Mouse (Mus musculus): ENCODE measurements around the gene Doc2b.

The Doc2b gene

GRCm38 (mm10) chr11:75792535-75792934 lies 3.3 kb downstream of the Doc2b start:
- no peak for DNase-seq

DNA sequence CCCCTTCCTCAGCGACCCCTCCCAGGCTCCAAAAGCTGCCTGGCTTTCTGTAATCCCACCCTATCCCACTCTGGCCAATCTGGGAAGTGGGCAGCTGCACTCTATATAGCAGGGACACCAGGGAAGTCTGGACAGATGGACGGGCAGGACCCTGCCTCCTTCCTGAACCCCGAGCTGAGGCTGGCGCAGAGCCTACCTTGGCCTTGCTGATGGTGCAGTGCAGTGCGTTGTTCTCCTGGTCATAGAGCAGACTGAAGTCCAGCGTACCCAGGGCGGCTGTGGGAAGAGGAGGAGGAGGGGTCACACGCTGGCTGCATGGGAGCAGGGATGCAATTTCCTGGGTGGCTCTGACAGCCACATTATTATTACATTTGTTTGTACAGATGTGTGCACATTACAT lies 10.0 kb downstream of the Doc2b start:
- DNase-seq: no peak

GRCm38 (mm10) chr11:75783799-75784198 lies 12.1 kb downstream of the Doc2b start:
- DNase-seq: no peak

DNA sequence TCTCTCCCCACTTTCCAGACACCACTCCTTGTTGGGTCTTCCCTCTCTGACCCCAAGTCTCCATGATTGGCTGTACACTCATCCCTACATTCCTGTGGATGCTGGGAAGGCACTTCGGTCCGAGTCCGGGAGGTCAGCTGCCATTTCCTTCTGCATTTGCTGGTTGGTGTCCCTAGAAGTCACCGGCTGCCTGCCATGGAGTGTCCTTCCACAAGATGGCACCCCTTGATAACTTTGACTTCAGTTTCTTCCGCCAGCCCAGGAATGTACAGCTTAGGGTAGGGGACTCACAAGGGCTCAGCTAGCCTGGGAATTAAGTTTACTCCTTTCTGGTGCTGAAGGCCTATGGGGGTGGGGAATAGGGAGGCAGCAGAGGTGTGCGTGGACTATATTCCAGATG lies 13.9 kb downstream of the Doc2b start:
- peak; percentile 61 for DNase-seq

GRCm38 (mm10) chr11:75775919-75776318 lies 19.9 kb downstream of the Doc2b start:
- no peak for DNase-seq

DNA sequence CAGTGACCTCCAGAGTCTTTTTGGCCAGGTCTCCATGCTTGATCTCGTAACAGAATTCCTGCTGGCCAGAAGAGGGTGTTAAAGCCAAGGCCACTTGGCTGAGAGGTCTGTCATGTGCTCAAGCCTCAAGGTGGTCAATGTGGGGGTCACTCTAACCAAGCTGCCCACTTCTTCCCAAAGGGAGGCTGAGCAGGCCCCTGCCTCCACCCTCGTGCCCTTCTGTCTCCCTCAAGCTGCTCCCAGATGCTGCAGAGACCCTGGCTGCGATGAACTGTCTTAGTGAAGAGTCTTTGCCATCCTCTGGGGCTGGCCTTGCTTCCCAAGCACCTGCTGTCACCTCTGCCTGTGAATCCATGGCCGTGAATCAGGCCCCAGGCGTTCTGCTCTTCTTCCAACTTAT lies 23.3 kb downstream of the Doc2b start:
- no peak for DNase-seq

GRCm38 (mm10) chr11:75769206-75769605 lies 26.6 kb downstream of the Doc2b start:
- DNase-seq: peak; percentile 84

- no peak for DNase-seq
These were observed 27.5 kb downstream of the Doc2b start for GRCm38 (mm10) chr11:75768091-75768989.

- no peak for DNase-seq
These were observed 28.8 kb downstream of the Doc2b start for GRCm38 (mm10) chr11:75767014-75767413.

DNA sequence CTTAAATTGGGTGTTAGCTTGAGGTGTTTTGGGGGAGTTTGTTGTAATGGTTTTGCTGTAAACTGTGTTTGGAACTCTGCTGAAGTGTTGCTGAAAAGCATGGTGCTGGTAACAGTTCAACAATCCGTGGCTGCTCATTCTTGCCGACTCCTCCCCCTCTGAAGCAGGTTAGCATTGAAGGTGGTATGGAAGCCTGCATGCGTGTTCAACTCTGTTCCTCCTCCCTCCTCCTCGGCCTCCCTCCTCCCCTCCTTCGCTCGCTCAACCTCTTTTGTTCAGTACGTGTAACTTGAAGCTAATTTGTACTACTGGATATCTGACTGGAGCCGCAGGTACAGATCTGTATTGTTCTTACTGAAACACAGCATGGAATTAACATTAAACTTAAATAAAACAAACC lies 30.7 kb downstream of the Doc2b start:
- DNase-seq: no peak

DNA sequence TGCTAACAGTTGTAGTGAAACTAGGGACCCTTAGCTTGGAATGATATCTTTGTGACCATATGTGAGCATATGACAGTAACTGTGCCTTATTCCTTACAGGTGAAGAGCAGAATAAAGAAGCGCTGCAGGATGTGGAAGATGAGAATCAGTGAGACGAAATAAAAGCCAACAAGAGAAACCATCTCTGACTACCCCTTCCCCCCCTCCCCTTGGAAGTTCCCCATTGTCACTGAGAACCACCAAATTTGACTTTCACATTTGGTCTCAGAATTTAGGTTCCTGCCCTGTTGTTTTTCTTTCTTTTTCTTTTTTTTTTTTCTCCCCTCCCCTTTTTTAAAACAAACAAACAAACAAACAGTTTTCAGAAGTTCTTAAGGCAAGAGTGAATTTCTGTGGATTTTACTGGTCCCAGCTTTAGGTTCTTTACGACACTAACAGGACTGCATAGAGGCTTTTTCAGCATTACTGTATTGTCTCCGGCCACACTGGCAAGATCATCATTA lies 31.3 kb downstream of the Doc2b start:
- no peak for DNase-seq

GRCm38 (mm10) chr11:75762708-75763107 lies 33.1 kb downstream of the Doc2b start:
- no peak for DNase-seq

DNA sequence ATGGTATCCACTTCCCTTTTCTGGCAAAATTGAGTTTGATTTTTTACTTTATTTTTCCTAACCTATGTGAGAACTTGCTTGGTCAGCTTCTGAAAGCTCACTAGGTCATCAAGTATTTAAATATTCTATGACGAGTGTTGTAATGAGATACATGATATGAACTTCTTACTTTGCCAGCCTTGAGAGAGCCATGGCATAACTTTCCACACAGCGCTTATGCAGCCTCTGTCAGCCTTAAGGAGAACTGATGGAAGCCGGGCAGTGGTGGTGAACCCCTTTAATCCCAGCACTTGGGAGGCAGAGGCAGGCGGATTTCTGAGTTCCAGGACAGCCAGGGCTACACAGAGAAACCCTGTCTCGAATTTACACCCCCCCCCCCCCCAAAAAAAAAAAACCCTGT lies 35.1 kb downstream of the Doc2b start:
- no peak for DNase-seq

- no peak for DNase-seq
These were observed 37.3 kb downstream of the Doc2b start for GRCm38 (mm10) chr11:75758553-75758952.

- DNase-seq: peak; percentile 37
These were observed 39.2 kb downstream of the Doc2b start for GRCm38 (mm10) chr11:75756687-75757086.

DNA sequence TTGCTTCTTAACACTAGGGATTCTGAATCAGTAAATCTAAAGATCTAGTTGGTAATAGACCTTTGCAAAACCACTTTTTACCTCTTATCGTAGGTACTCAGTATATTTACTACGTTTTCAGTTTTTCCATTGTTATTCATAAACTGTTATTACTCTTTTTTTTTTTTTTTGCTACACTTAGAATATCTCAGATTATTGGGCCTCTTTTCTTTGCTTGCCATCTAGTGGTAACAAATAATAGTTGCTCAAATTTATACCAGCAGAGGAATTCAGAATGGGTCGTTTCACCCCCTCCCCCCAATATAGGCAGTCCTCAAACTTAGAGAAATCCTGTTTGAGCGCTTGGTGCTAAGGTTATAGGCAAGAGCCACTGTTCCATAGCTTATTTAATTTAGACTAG lies 44.8 kb downstream of the Doc2b start:
- no peak for DNase-seq

DNA sequence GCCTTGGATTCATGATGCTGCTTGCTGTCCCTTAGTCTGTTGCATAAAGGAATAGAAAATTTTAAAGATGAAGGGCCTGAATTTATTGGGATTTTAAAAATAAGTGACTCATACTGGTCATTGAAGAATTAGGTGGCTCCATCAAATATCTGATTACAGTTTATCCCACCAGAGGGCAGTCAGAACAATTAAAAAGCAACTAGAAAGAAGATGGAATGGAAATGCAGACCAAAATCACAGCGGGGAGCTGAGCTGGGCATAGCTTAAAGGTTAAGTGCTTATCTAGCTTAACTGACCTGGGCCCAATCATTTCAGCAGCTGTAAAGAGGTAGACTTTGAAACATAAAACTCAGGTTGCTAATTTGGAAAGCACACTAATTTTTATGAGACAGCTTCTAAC lies 45.3 kb downstream of the Doc2b start:
- no peak for DNase-seq

GRCm38 (mm10) chr11:75744761-75745160 lies 51.1 kb downstream of the Doc2b start:
- DNase-seq: no peak

- DNase-seq: no peak
These were observed 54.2 kb downstream of the Doc2b start for GRCm38 (mm10) chr11:75741615-75742014.

DNA sequence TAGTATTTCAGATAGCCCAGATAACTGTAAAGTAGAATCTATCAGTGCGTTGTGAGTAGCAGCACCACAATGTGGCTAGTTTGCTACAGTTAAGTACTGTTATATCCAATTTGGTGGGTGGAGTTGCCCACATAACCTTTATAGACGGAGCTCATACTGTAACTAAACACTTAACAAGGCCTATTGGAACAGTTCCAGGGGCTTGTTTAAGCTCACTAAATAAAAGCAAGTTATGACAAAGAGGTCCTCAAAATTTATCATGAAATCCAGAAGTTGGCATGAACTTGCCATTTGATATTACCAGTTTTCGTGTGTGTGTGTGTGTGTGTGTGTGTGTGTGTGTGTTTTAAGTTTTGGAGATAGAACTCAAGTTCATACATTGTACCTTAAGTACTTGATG lies 55.6 kb downstream of the Doc2b start:
- DNase-seq: no peak

- no peak for DNase-seq
These were observed 57.4 kb downstream of the Doc2b start for GRCm38 (mm10) chr11:75738477-75738821.

DNA sequence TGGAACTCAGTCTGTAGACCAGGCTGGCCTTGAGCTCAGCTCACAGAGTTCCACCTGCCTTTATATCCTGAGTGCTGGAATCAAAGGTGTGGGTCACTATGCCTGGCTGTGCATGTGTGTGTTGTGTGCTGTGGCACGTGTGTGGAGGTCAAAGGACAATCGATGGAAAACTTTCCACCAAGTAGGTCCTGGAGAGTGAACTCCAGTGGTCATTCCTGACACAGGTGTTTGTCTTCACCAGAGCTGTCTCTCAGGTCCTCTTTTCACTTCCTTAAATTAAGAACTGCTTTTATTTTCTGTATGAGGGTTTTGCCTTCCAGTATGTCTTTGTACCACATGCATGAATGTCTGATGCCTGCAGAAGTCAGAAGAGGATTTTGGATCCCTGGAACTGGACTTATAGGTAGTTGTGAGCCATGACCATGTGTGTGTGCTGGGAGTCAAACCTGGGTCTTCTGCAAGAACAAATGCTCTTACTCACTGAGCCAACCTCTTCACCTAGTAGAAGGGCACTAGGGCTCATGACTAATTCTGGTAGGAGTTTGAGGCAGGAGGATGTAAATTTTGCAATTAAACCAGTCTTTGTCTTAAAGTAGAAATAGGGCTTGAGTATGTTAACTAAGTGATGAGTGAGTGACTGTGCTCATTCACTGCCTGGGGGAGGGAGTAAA lies 57.9 kb downstream of the Doc2b start:
- DNase-seq: no peak

DNA sequence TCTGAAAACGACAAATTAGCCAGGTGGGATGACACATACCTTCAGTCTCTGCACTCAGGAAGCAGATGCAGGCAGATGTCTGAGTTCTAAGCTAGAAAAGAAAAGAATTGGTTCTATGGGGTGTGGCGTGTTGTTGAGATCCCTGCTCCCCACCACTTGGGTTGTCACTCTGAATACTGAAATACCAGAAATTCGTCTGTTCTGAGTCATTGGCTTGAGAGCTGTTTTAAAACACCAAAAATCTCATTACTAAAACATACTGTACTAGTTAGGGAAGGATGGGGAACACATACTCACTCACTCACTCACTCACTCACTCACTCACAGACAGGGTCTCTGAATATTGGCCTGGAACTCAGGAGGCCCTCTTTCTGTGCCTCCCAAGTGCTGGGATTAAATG lies 58.9 kb downstream of the Doc2b start:
- DNase-seq: no peak

Data from thymus, postnatal 14 days (tissue).